Mouse (Mus musculus) splenic B cell, adult 2 months (primary cell): ENCODE results near the gene Dmac2.
A peak's percentile ranks its signal among the peaks of the same experiment; 100 is the strongest.

ENCODE experiments used
- DNase-seq: peaks from one replicate; pipeline ENCODE4 v3.0.0-alpha.2; 2011; ENCODE audit warnings: low read depth, low spot score
- H3K27me3 ChIP-seq: 2 replicates; pipeline ENCODE4 v1.6.1; 2012; ENCODE audit warnings: mild to moderate bottlenecking, low read length, moderate library complexity, mixed read lengths; ENCODE audit not compliant: control insufficient read depth, poor library complexity, insufficient read depth, severe bottlenecking
- H3K36me3 ChIP-seq: 2 replicates; pipeline ENCODE4 v1.6.1; 2012; ENCODE audit warnings: mild to moderate bottlenecking, low read length, moderate library complexity, mixed read lengths; ENCODE audit not compliant: control insufficient read depth, poor library complexity, insufficient read depth, severe bottlenecking

Dmac2 gene

GRCm38 (mm10) chr7:25655601-25656428 is 36.6 kb downstream of the Dmac2 start:
- DNase-seq: no peak
- Histone ChIP-seq H3K36me3 (no peaks in the 10 kb centered on the region; the same call in 1 of the 2 replicates), H3K27me3 (no peaks in the 10 kb centered on the region)

DNA sequence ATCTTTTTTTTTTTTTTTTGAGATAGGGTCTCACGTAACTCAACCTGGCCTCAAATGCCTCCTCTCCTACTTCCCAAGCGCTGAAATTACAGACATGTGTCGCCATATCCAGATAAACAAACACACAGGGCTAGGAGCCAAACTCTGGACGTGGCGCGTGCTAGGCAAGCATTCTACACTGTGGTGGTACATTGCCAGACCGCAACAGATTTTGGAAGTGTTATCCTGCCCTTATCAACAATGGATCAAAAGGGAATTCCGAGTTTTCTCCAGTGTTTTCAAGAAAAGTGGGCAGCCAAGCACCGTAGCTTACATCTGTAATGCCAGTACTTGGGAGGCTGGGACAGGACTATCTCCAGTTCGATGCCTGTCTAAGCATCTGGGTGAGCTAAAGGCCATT is 38.6 kb downstream of the Dmac2 start:
- peaks cover 2% of the 10 kb centered on the region; the same call in 1 of the 2 replicates for H3K36me3 ChIP-seq
- no peak for DNase-seq
- H3K27me3 ChIP-seq: no peaks in the 10 kb centered on the region

- Histone ChIP-seq H3K36me3 (peaks cover 2% of the 10 kb centered on the region; the same call in 1 of the 2 replicates), H3K27me3 (no peaks in the 10 kb centered on the region)
- peak; percentile 100 for DNase-seq
Observed at GRCm38 (mm10) chr7:25658657-25659472, 39.7 kb downstream of the Dmac2 start, which contains the start of the genes Bckdha and Exosc5. TSS of gene Bckdha (minus strand) at chr7:25658981. TSS of gene Exosc5 (plus strand) at chr7:25659164.

GRCm38 (mm10) chr7:25666381-25666780 is 47.2 kb downstream of the Dmac2 start:
- Histone ChIP-seq H3K27me3 (no peaks in the 10 kb centered on the region), H3K36me3 (peaks cover 6% of the 10 kb centered on the region)
- no peak for DNase-seq

DNA sequence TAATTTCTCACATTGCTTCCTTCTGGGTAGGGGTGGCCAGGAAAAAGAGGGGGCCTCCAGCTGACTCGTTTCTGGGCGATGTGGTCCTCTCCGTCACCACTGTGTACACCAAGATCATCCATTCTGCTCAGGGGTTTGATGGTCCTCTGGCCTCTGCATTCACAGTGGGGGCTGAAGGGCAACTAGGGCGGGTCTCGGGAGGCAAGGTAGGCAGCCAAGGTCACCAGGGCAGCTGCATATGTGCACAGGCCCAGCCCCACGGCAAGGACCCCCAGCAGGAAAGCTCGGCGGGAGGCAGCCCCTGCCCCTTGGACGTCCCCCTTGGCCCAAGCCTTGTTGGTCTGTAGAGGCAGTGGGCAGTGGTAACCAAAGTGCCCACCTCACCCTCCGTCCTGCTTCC is 49.9 kb downstream of the Dmac2 start:
- no peaks in the 10 kb centered on the region for H3K27me3 ChIP-seq
- no peak for DNase-seq
- peaks cover 4% of the 10 kb centered on the region for H3K36me3 ChIP-seq

GRCm38 (mm10) chr7:25669631-25670030 is 50.4 kb downstream of the Dmac2 start:
- no peak for DNase-seq
- no peaks in the 10 kb centered on the region for H3K27me3 ChIP-seq

GRCm38 (mm10) chr7:25670096-25670495 is 50.9 kb downstream of the Dmac2 start:
- Histone ChIP-seq H3K27me3 (no peaks in the 10 kb centered on the region), H3K36me3 (peaks cover 4% of the 10 kb centered on the region)
- no peak for DNase-seq

More at GRCm38 (mm10) chr7:25669631-25670030, 50.4 kb downstream of the Dmac2 start:
- peaks cover 4% of the 10 kb centered on the region for H3K36me3 ChIP-seq

GRCm38 (mm10) chr7:25671686-25672085 is 52.5 kb downstream of the Dmac2 start:
- no peak for DNase-seq
- Histone ChIP-seq H3K36me3 (peaks cover 4% of the 10 kb centered on the region), H3K27me3 (no peaks in the 10 kb centered on the region)

GRCm38 (mm10) chr7:25672442-25672841 is 53.2 kb downstream of the Dmac2 start:
- peaks cover 4% of the 10 kb centered on the region for H3K36me3 ChIP-seq
- no peaks in the 10 kb centered on the region for H3K27me3 ChIP-seq
- no peak for DNase-seq

GRCm38 (mm10) chr7:25674297-25674696 is 55.1 kb downstream of the Dmac2 start:
- no peaks in the 10 kb centered on the region for H3K36me3 ChIP-seq
- no peak for DNase-seq
- H3K27me3 ChIP-seq: no peaks in the 10 kb centered on the region

- no peak for DNase-seq
- H3K36me3 ChIP-seq: no peaks in the 10 kb centered on the region
Observed at GRCm38 (mm10) chr7:25674719-25675300, 55.6 kb downstream of the Dmac2 start, which contains the start of gene Tmem91. TSS of gene Tmem91 (minus strand) at chr7:25675166.

More at GRCm38 (mm10) chr7:25674719-25675300, 55.6 kb downstream of the Dmac2 start, which contains the start of gene Tmem91:
- H3K27me3 ChIP-seq: no peaks in the 10 kb centered on the region
